Mouse (Mus musculus) spleen, adult 2 months (tissue): ENCODE measurements around the gene Denr.

Experiments
- CTCF ChIP-seq: fragments of 200-500 bp; IDR thresholded peaks from 2 replicates; pipeline ENCODE4 v1.5.1; 2011; ENCODE audit warnings: mild to moderate bottlenecking, inconsistent platforms; ENCODE audit not compliant: insufficient read depth, insufficient read length, insufficient replicate concordance; ENCODE audit errors: extremely low read depth
- POLR2A ChIP-seq: fragments of 200-500 bp; IDR thresholded peaks from 2 replicates; pipeline ENCODE4 v1.6.1; 2011; ENCODE audit warnings: low read depth, low read length, inconsistent platforms

- TF ChIP-seq POLR2A: no peak
- TF ChIP-seq CTCF: no peak
Measured at GRCm38 (mm10) chr5:123863934-123864333, 43.0 kb upstream of the Denr start.
